Mouse (Mus musculus) midbrain, embryonic 15.5 days (tissue): Measurements from ENCODE around the gene Slc17a5. TPM values are rescaled to one million over a fixed set of nuclear protein-coding genes. Genes with fewer than 3 reads are reported as not detected.
A peak's percentile ranks its signal among the peaks of the same experiment; 100 is the strongest.

Experiments
- ATAC-seq: fragments of 200-750 bp; cut with Nextera tagmentation; replicated peaks from 2 replicates; pipeline ENCODE4 v1.8.0; 2017; ENCODE audit warnings: moderate TSS enrichment
- H3K27ac ChIP-seq: fragments of 300-500 bp; sonication (generic); 2 replicates; pipeline ENCODE4 v1.5.1; 2015; ENCODE audit warnings: mild to moderate bottlenecking, inconsistent platforms
- H3K27me3 ChIP-seq: fragments of 300-500 bp; sonication (generic); replicated peaks from 2 replicates; pipeline ENCODE4 v1.6.1; 2015; ENCODE audit warnings: inconsistent platforms
- H3K36me3 ChIP-seq: fragments of 300-500 bp; sonication (generic); replicated peaks from 2 replicates; pipeline ENCODE4 v1.6.1; 2015; ENCODE audit warnings: inconsistent platforms
- H3K4me1 ChIP-seq: fragments of 300-500 bp; sonication (generic); 2 replicates; pipeline ENCODE4 v1.6.1; 2015; ENCODE audit warnings: inconsistent platforms
- H3K4me2 ChIP-seq: fragments of 300-500 bp; sonication (generic); 2 replicates; pipeline ENCODE4 v1.6.1; 2015; ENCODE audit warnings: inconsistent platforms, mild to moderate bottlenecking, moderate library complexity
- H3K4me3 ChIP-seq: fragments of 300-500 bp; sonication (generic); 2 replicates; pipeline ENCODE4 v1.5.1; 2015; ENCODE audit warnings: mild to moderate bottlenecking, inconsistent platforms
- H3K9ac ChIP-seq: fragments of 300-500 bp; sonication (generic); 2 replicates; pipeline ENCODE4 v1.6.1; 2015; ENCODE audit warnings: mild to moderate bottlenecking, inconsistent platforms
- H3K9me3 ChIP-seq: fragments of 300-500 bp; sonication (generic); 2 replicates; pipeline ENCODE4 v1.6.1; 2016; ENCODE audit warnings: inconsistent platforms
- WGBS: fragments of 180-500 bp; shearing (Covaris S2); methylation state at CpG from one replicate; pipeline ENCODE4 v1.1.7; 2015; ENCODE audit warnings: mixed read lengths; 5-methylcytosine and 5-hydroxymethylcytosine counted together
- polyA plus RNA-seq: library from polyadenylated mRNA; unstranded; fragments of >200 nt; fragmentation: Nextera tagmentation; extraction: Ambion mirVana; gene quantifications from 2 replicates; pipeline ENCODE4 v1.2.1, GENCODE M21; 2015

The Slc17a5 gene
- polyA plus RNA-seq, 1 experiment from 2014 or later = 17.8 TPM

DNA sequence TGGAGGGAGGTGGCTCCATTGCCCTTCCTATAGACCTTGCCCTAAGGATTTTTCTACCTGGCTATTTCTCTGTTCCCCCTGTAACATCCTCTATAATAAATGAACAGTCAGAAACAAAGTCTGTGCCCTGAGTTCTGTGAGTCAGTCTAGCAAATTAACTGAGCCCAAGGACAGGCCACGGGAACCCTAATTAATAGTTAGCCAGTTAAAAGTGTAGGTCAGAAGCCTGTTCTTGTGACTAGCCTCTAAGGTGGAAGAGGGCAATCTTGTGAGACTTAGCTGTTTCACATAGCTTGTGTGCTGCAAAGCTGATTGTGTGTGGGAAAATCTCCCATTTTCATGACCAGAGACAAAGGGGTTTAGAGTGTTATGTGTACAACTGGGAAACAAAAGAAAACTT is 30.8 kb downstream of the Slc17a5 start:
- Histone ChIP-seq H3K4me2 (no peak overlapping the region), H3K4me1 (no peaks in the 10 kb centered on the region), H3K27ac (no peak overlapping the region), H3K36me3 (peaks cover 3% of the 10 kb centered on the region; the same call in 1 of the 2 replicates), H3K9ac (no peak overlapping the region), H3K27me3 (no peaks in the 10 kb centered on the region), H3K9me3 (no peaks in the 10 kb centered on the region), H3K4me3 (no peak overlapping the region)
- no peak for ATAC-seq
- WGBS = 97% methylated on average over 1 of the region's 1 CpGs

GRCm38 (mm10) chr9:78552984-78553383 is 34.9 kb downstream of the Slc17a5 start:
- Histone ChIP-seq H3K9me3 (no peaks in the 10 kb centered on the region), H3K36me3 (peaks cover 9% of the 10 kb centered on the region; the same call in 1 of the 2 replicates), H3K27me3 (no peaks in the 10 kb centered on the region), H3K4me2 (no peak overlapping the region), H3K27ac (no peak overlapping the region), H3K4me3 (no peak overlapping the region), H3K4me1 (no peaks in the 10 kb centered on the region), H3K9ac (no peak overlapping the region)
- WGBS = 47% methylated on average over 12 of the region's 12 CpGs
- ATAC-seq = no peak

DNA sequence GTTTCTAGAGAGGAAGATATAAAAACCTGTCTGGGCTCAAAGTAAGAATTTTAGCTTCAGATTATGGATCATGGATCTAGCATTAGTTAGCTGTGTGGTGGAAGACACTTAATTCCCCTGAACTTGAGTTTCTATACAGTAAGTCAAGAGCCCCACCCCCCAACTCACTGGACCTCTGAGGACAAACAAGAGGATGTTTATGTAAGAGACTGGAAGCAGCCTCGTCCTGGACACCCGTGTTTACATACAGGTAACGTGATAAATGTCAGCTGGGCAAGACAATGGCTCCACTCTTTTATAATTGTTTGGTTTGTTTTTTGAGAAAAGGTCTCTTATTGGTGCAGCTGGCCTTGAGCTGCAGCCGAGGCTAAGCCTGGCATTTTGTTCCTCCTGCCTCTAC is 36.1 kb downstream of the Slc17a5 start:
- 88% methylated on average over 4 of the region's 4 CpGs for WGBS
- no peak overlapping the region for H3K4me2 ChIP-seq
- ATAC-seq = no peak
- peaks cover 9% of the 10 kb centered on the region; the same call in 1 of the 2 replicates for H3K36me3 ChIP-seq
- no peak overlapping the region for H3K27ac ChIP-seq
- H3K4me1 ChIP-seq = no peaks in the 10 kb centered on the region
- H3K27me3 ChIP-seq = no peaks in the 10 kb centered on the region
- H3K9me3 ChIP-seq = no peaks in the 10 kb centered on the region
- H3K4me3 ChIP-seq = no peak overlapping the region
- H3K9ac ChIP-seq = no peak overlapping the region

- WGBS = 83% methylated on average over 12 of the region's 12 CpGs
Measured at GRCm38 (mm10) chr9:78547742-78548141, 40.1 kb downstream of the Slc17a5 start.

GRCm38 (mm10) chr9:78546944-78547343 is 40.9 kb downstream of the Slc17a5 start:
- no peak overlapping the region for H3K27ac ChIP-seq
- no peaks in the 10 kb centered on the region for H3K27me3 ChIP-seq
- H3K4me1 ChIP-seq = no peaks in the 10 kb centered on the region
- no peaks in the 10 kb centered on the region for H3K9me3 ChIP-seq
- no peak overlapping the region for H3K4me2 ChIP-seq
- H3K9ac ChIP-seq = no peak overlapping the region
- ATAC-seq = no peak
- WGBS = 77% methylated on average over 7 of the region's 7 CpGs
- 0 out of 2 replicates have a peak, but pooled peaks cover 9% of the 10 kb centered on the region for H3K36me3 ChIP-seq
- no peak overlapping the region for H3K4me3 ChIP-seq

More at GRCm38 (mm10) chr9:78547742-78548141, 40.1 kb downstream of the Slc17a5 start:
- no peak overlapping the region for H3K4me3 ChIP-seq
- ATAC-seq = no peak
- H3K27me3 ChIP-seq = no peaks in the 10 kb centered on the region
- no peak overlapping the region for H3K27ac ChIP-seq
- no peak overlapping the region for H3K9ac ChIP-seq
- H3K4me2 ChIP-seq = no peak overlapping the region
- no peaks in the 10 kb centered on the region for H3K4me1 ChIP-seq
- no peaks in the 10 kb centered on the region for H3K9me3 ChIP-seq
- H3K36me3 ChIP-seq = 0 out of 2 replicates have a peak, but pooled peaks cover 9% of the 10 kb centered on the region

- no peaks in the 10 kb centered on the region for H3K36me3 ChIP-seq
- H3K27me3 ChIP-seq = no peaks in the 10 kb centered on the region
- H3K4me3 ChIP-seq = no peak overlapping the region
- H3K9me3 ChIP-seq = no peaks in the 10 kb centered on the region
- 93% methylated on average over 14 of the region's 14 CpGs for WGBS
- no peaks in the 10 kb centered on the region for H3K4me1 ChIP-seq
- H3K4me2 ChIP-seq = no peak overlapping the region
- no peak overlapping the region for H3K9ac ChIP-seq
- H3K27ac ChIP-seq = no peak overlapping the region
- no peak for ATAC-seq
Measured at GRCm38 (mm10) chr9:78541758-78542157, 46.1 kb downstream of the Slc17a5 start.

GRCm38 (mm10) chr9:78538421-78538820 is 49.4 kb downstream of the Slc17a5 start:
- Histone ChIP-seq H3K4me2 (no peak overlapping the region), H3K4me3 (no peak overlapping the region), H3K9me3 (no peaks in the 10 kb centered on the region), H3K27ac (no peak overlapping the region), H3K4me1 (no peaks in the 10 kb centered on the region), H3K9ac (no peak overlapping the region), H3K27me3 (no peaks in the 10 kb centered on the region), H3K36me3 (no peaks in the 10 kb centered on the region)
- ATAC-seq = no peak
- 74% methylated on average over 6 of the region's 6 CpGs for WGBS

GRCm38 (mm10) chr9:78537154-78537873 is 50.5 kb downstream of the Slc17a5 start:
- no peak overlapping the region for H3K4me3 ChIP-seq
- ATAC-seq = peak; percentile 49; the same call in 1 of the 2 replicates
- H3K4me1 ChIP-seq = no peaks in the 10 kb centered on the region
- WGBS = 92% methylated on average over 9 of the region's 9 CpGs
- no peak overlapping the region for H3K9ac ChIP-seq
- H3K36me3 ChIP-seq = no peaks in the 10 kb centered on the region
- no peaks in the 10 kb centered on the region for H3K9me3 ChIP-seq
- no peak overlapping the region for H3K27ac ChIP-seq
- no peaks in the 10 kb centered on the region for H3K27me3 ChIP-seq
- H3K4me2 ChIP-seq = no peak overlapping the region

DNA sequence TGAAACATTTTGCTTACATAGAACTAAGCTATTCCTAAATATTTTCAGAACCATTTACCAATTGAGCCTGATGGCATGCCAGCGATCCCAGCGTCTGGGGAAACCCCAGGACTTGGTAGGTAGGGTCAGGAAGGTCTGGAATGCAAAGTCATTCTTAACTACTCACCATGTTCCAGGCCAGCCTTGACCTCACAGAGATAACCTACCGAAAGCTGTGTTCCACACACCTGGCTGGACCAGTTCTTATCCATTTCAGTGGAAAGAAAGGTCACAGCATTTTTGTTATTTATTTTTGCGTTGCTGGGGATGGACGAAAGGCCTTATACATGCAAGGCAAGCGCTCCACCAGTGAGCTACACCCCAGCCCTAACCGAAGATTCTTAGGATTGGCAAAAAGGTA is 53.2 kb downstream of the Slc17a5 start:
- Histone ChIP-seq H3K4me1 (no peaks in the 10 kb centered on the region), H3K36me3 (no peaks in the 10 kb centered on the region), H3K27me3 (no peaks in the 10 kb centered on the region), H3K9ac (no peak overlapping the region), H3K9me3 (no peaks in the 10 kb centered on the region), H3K4me2 (no peak overlapping the region), H3K27ac (no peak overlapping the region), H3K4me3 (no peak overlapping the region)
- ATAC-seq = no peak
- 96% methylated on average over 7 of the region's 7 CpGs for WGBS

GRCm38 (mm10) chr9:78533296-78533935 is 54.4 kb downstream of the Slc17a5 start:
- no peak for ATAC-seq
- WGBS = 89% methylated on average over 18 of the region's 18 CpGs
- Histone ChIP-seq H3K4me1 (peaks cover under 1% of the 10 kb centered on the region; the same call in 1 of the 2 replicates), H3K36me3 (no peaks in the 10 kb centered on the region), H3K9ac (no peak overlapping the region), H3K27me3 (no peaks in the 10 kb centered on the region), H3K4me2 (no peak overlapping the region), H3K4me3 (no peak overlapping the region), H3K9me3 (no peaks in the 10 kb centered on the region), H3K27ac (no peak overlapping the region)

DNA sequence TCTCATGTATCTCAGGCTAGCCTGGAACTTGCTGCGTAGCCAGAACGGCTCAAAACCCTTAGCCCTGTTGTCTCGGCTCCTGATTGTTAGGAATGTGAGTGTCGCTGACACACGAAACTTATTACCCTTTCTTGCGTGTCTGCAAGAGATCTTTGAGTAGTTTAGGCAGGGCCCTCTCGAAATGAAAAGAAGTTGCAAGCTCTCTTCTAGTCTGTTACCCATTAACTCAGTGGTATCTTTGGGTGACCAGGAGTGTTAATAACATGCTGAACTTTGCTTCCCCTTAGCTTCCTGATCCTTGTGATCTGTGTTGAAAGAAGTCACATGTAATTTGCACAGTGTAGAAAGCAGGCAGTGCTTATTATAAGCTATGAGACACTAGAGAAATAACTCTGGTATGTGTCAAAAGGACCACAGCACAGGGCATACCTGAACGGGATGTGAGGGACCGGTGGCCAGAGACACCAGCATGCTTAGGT is 55.5 kb downstream of the Slc17a5 start:
- no peaks in the 10 kb centered on the region for H3K27me3 ChIP-seq
- H3K4me3 ChIP-seq = no peak overlapping the region
- no peaks in the 10 kb centered on the region for H3K9me3 ChIP-seq
- H3K9ac ChIP-seq = no peak overlapping the region
- 84% methylated on average over 9 of the region's 9 CpGs for WGBS
- H3K27ac ChIP-seq = no peak overlapping the region
- H3K36me3 ChIP-seq = no peaks in the 10 kb centered on the region
- ATAC-seq = no peak
- H3K4me1 ChIP-seq = peaks cover 5% of the 10 kb centered on the region
- H3K4me2 ChIP-seq = no peak overlapping the region

DNA sequence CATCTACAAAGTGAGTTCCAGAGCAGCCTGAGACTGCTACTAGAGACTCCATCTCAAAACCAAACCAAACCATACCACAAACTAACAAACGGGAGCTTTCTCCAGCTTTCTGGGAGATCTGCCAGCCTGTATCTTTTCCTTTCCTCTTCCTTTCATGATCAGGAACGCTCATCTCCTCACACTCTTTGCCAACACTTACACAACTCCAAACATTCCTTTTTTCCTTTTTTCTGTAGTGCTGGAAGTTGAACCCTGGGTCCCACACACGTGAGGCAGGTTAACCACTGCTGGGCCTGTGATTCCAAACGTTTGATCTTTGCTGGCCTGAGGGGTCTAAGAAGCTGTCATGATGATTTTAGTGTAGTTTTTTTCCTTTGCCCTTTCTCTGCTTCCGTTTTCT is 56.0 kb downstream of the Slc17a5 start:
- H3K27me3 ChIP-seq = no peaks in the 10 kb centered on the region
- H3K4me3 ChIP-seq = no peak overlapping the region
- 61% methylated on average over 5 of the region's 5 CpGs for WGBS
- H3K9me3 ChIP-seq = no peaks in the 10 kb centered on the region
- no peak overlapping the region for H3K27ac ChIP-seq
- H3K4me2 ChIP-seq = no peak overlapping the region
- no peaks in the 10 kb centered on the region for H3K36me3 ChIP-seq
- peaks cover 9% of the 10 kb centered on the region for H3K4me1 ChIP-seq
- no peak overlapping the region for H3K9ac ChIP-seq
- ATAC-seq = no peak
